Mouse (Mus musculus) common myeloid progenitor, adult 5-6 weeks (primary cell): ENCODE measurements around the gene Mvb12b. TPM values are rescaled to one million over a fixed set of nuclear protein-coding genes. Genes with fewer than 3 reads are reported as not detected.

Experiments
- ATAC-seq: replicated peaks from 2 replicates; pipeline ENCODE4 v1.8.0; 2016; ENCODE audit warnings: low read depth, mild to moderate bottlenecking, moderate TSS enrichment, inconsistent platforms; ENCODE audit not compliant: poor library complexity, severe bottlenecking
- total RNA-seq: library from RNA; stranded (forward); fragments of 200-1000, 187-1606 nt; gene quantifications from 2 replicates; pipeline ENCODE4 v1.2.3, GENCODE M21; 2017

Mvb12b gene
- total RNA-seq, 1 experiment from 2014 or later = 25.3 TPM

- no peak for ATAC-seq
Measured at GRCm38 (mm10) chr2:33817663-33818346, 69.9 kb downstream of the Mvb12b start.

DNA sequence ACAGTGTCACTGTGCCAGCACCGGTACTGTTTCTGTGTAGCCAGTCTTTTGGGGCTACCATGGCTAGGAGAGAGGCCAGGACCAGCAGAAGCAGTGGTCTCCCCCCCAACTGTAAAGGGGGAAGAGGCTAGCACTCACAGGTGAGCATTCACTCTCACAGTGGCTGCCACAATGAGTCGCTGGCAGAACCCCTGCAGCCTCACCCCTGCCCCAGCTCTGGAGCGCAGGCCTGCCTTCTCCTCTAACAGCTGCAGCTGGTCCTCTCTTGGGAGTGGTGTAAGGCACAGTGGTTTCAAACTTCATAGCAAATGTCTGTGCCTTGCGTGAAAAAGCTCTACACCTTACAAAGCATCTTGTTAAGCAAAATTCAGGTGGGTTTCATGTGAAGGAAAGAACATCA is 70.7 kb downstream of the Mvb12b start:
- no peak for ATAC-seq

GRCm38 (mm10) chr2:33814581-33814980 is 73.2 kb downstream of the Mvb12b start:
- ATAC-seq = no peak

DNA sequence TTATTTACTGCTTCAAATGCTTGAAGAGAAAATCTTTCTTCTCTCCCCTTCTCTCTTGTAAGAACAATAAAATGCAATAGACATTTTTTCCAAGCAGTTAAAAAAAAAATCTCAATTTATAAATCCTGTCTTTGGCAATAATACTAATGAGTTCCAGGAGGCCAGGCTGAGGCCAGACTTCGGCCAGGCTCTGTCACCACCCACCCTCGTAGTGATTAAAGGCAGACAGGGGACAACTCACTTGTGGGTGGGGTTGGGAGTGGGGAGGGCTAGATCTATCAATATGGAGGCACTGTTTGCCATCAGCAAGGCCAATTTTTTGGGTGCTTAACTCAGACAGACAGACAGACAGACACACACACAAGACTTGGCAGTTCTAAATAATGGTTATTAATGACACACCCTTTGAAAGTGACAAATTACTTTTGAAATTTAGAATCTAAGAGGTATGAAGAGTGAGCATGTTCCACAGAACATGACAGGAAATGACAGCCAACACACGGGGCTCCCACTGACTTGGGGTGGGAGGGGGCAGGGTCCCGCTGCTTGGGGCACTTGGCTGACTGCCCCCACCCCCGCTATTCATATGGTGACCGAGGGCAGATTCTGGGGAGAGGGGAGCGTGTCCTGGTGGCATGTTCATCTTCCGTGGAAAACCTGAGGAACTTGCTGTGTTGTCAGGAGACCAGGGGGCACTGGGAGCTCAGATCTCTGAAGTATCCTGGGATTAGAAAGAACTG is 74.1 kb downstream of the Mvb12b start:
- no peak for ATAC-seq

DNA sequence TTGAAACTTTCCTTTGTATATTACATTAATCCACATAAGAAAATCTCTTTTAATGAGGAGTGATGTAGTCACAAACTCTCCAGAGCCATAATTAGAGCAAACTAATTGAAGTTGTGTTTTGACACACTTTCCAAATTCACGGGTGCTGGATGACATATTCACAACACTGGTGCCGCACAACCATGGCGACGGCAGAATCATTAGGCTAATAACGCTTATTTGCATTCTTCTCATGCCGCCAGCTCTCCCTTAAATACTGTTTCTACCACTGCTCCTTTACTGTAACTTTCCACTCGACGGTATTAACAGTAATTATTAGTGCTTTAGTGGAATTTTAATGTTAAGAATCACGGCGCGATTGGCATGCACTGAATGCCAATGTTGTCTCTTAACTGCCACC is 74.8 kb downstream of the Mvb12b start:
- ATAC-seq = no peak

DNA sequence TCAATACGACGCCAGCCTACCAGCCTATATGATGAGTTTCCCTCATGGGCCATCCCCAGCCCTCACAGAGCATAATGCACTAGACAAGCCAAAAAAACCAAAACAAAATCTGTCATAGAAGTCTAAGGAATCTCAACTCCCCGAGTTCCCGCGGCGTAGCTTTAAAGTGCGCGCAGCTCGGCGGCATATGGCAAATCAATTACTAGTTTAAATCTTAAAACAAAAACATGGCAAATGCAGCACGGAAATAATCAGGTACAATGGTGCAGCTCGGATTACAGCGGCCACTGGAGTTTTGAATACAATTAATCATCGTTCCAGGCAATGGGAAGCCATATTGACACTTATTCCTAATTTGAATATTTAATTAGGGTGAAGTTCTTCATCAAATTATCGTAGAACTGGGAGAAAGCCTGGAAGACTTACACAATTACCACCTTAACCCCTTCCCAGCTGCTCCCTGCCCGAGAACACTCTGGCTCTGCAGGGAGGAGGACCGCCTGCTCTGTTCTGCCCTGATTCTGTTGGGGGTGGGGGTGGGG is 76.3 kb downstream of the Mvb12b start:
- ATAC-seq = no peak

- no peak for ATAC-seq
Measured at GRCm38 (mm10) chr2:33809081-33809480, 78.7 kb downstream of the Mvb12b start.

DNA sequence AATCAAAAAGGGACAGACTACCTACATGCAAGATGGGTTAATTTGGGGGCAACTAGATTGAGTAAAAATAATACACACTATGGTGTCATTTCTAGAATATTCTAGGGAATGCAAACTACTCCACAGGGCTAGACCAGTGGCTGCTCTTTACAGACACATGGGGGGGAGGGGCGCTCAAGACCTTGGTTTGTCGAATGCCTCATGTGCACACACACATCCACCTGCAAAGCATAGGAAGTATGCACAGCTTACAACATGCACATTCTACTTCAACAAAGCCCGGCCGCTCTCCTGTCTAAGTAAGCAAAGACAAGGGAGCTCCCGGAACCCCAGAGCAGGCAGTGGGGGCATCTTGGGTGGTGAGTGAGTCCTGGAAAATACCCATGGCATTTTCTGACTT is 79.7 kb downstream of the Mvb12b start:
- ATAC-seq = no peak

- no peak for ATAC-seq
Measured at GRCm38 (mm10) chr2:33805640-33806039, 82.1 kb downstream of the Mvb12b start.

- ATAC-seq = no peak
Measured at GRCm38 (mm10) chr2:33803717-33804214, 84.0 kb downstream of the Mvb12b start.

GRCm38 (mm10) chr2:33803083-33803615 is 84.6 kb downstream of the Mvb12b start:
- no peak for ATAC-seq

DNA sequence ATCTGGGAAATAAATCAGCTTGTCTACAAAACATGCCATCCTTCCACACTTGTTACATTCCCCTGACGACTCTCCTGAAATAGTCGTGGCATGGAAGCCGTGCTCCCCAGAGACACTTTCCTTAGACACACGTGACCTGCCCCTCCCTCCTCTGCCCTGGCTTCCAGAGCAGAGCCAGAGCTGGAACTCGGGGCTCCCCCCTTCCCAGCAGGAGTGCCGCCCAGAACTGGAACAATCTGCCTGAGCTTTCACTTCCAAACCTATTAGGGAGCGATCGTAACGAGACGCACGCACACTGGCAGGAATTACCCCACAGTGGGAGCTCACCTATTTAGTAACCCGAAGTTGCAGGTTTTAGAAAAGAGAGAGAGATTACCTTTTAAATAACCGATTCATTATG is 86.0 kb downstream of the Mvb12b start:
- ATAC-seq = no peak

DNA sequence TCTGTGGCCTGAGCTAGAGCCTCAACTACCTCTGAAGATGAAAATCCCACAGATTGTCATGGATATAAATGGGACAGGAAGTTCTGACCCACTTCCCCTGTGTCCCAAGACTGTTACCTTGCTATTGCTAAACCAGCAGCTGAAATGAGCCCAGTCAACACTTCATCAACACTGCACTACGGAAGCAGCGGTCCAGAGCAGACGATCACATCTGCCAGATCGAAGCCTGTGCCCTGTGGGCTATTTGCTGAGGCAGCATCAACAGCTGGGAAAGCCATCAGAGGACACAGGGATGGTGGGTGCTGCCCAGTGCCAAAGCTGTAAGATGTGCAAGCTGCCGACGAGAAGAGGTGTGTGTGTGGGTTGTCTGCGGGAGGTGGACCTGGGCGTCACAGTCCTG is 86.4 kb downstream of the Mvb12b start:
- no peak for ATAC-seq

- no peak for ATAC-seq
Measured at GRCm38 (mm10) chr2:33800221-33800620, 87.5 kb downstream of the Mvb12b start.

DNA sequence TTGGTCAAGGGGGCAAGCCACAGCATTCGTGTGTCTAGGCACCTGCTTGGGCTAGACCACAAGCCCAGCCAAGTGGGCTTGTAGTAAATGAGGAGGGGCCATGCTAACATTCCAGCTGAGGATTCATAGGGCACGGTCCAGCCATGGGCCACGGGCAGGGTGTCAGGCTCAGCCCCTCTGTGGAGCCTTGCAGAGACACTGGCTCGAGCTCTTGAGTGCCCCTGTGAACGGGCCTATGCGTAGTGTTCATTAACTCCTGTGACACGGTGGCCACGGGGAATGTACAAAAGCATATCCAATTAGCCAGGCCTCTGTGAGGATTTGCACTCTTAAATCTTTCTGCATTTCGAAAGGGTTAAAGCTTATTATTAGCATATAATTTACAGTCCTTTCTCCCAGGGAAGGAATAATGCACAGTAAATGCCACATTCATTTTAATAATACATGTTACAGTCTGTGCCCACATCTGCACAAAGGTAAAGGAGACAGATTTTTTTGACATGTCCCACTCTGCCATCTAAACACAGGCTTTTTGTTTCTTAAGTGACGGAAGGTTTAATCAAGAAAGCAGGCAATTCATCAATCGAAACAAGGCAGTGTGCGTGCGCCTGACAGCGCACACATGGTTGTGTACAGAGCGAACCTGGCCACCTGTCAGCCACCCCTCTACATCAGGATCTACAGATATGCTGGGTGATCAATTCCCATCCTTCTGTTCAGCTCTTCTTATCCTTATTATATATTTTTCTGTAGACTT is 91.9 kb downstream of the Mvb12b start:
- no peak for ATAC-seq

GRCm38 (mm10) chr2:33795001-33795580 is 92.7 kb downstream of the Mvb12b start:
- no peak for ATAC-seq

DNA sequence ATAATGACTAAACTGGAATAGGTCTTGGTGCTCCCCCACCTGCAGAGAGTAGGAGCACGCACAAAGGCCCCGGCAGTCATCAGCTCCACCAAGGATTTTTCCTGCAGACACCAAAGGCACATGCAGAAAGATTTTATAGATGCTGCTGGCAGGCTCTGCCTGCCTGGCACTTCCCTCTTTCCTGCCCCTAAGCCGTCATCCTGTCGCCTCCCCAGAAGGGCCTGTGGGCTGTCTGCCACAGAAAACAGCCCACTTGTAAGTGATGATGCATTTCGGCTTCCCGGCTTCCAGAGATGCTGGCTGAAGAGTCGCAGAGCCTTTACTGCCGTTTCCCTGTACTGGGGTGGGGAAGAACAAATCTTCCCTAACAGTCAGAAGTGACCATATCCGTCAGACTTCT is 93.3 kb downstream of the Mvb12b start:
- no peak for ATAC-seq

- no peak for ATAC-seq
Measured at GRCm38 (mm10) chr2:33790301-33790700, 97.4 kb downstream of the Mvb12b start.

- no peak for ATAC-seq
Measured at GRCm38 (mm10) chr2:33789732-33790131, 98.0 kb downstream of the Mvb12b start.

- no peak for ATAC-seq
Measured at GRCm38 (mm10) chr2:33789279-33789678, 98.5 kb downstream of the Mvb12b start.
